35 mouse cellular contexts compared by ENCODE assay signal in the genomic region with DNA sequence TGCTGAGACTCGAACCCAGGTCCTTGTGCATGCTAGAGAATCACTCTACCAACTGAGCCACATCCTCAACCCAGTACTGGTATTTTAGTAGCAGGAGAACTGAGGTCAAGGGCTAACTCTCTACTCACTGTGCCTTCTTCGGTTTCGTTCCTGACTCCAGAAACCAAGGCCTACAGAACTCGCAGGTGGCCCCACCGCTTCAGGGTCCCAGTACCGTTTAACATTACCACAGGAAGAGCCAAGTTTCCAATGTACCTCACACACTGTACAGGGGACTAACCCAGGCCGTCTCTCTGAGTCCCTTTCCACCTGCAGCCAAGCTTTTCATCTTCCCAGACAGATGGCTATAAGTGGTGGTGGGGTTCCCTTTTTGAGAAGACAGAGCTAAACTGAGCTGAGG. TPM values are rescaled to one million over a fixed set of nuclear protein-coding genes. Genes with fewer than 3 reads are reported as not detected.
"Had no signal": no experiment of that assay in that cellular context is flagged by ENCODE, and none has a peak within 500 bp of the region (broad histone marks: within the 10 kb centered on the region; RNA-seq: fewer than 3 reads in every experiment).

No protein-coding gene starts in this region.

- H3K9ac ChIP-seq: embryonic facial prominence, embryonic 12.5 days; embryonic facial prominence, embryonic 13.5 days; embryonic facial prominence, embryonic 15.5 days; forebrain, embryonic 12.5 days; forebrain, embryonic 13.5 days; forebrain, embryonic 15.5 days; forebrain, postnatal 0 days had no signal

- H3K36me3 ChIP-seq: embryonic facial prominence, embryonic 10.5 days; embryonic facial prominence, embryonic 12.5 days; embryonic facial prominence, embryonic 13.5 days; embryonic facial prominence, embryonic 15.5 days; forebrain, embryonic 10.5 days; forebrain, embryonic 12.5 days; forebrain, embryonic 15.5 days had no signal

- H3K4me2 ChIP-seq: embryonic facial prominence, embryonic 12.5 days; embryonic facial prominence, embryonic 13.5 days; embryonic facial prominence, embryonic 15.5 days; forebrain, embryonic 12.5 days; forebrain, embryonic 13.5 days; forebrain, embryonic 15.5 days had no signal

- H3K27ac ChIP-seq: embryonic facial prominence, embryonic 10.5 days; embryonic facial prominence, embryonic 12.5 days; embryonic facial prominence, embryonic 13.5 days; embryonic facial prominence, embryonic 15.5 days; forebrain, embryonic 10.5 days; forebrain, embryonic 12.5 days; forebrain, embryonic 13.5 days; forebrain, embryonic 15.5 days; gastrocnemius, adult 2 months; heart, adult 2 months had no signal

- DNase-seq: cerebellum, adult 9-10 months; cerebellum, adult 9-11 months; cerebellum, postnatal 10 days; cerebellum, postnatal 14 days; cerebellum, postnatal 25 days; cerebellum, postnatal 36 days; embryo, embryonic 11 days; forebrain, postnatal 0 days; gastrocnemius, adult 2 months; gastrocnemius, postnatal 10 days; gastrocnemius, postnatal 14 days; gastrocnemius, postnatal 25 days; gastrocnemius, postnatal 36 days; heart, adult 11 months; heart, adult 18-20 months; heart, adult 2 months had no signal

- ATAC-seq: forebrain, embryonic 13.5 days; forebrain, embryonic 14.5 days; forebrain, embryonic 15.5 days; forebrain, embryonic 16.5 days; forebrain, postnatal 0 days had no signal

- H3K9me3 ChIP-seq: embryonic facial prominence, embryonic 15.5 days; forebrain, embryonic 13.5 days; forebrain, embryonic 15.5 days had no signal

- H3K27me3 ChIP-seq: embryonic facial prominence, embryonic 15.5 days; forebrain, embryonic 13.5 days; forebrain, embryonic 15.5 days had no signal

- H3K4me3 ChIP-seq: embryonic facial prominence, embryonic 10.5 days; embryonic facial prominence, embryonic 12.5 days; embryonic facial prominence, embryonic 13.5 days; embryonic facial prominence, embryonic 15.5 days; erythroblast, embryonic 14.5 days; forebrain, embryonic 10.5 days; forebrain, embryonic 12.5 days; forebrain, embryonic 13.5 days; forebrain, embryonic 15.5 days; gastrocnemius, adult 2 months; heart, adult 2 months had no signal

RNA-seq across cellular contexts. Expression of gene Sstr3, which starts 40.9 kb away (rescaled TPM):
- total RNA-seq: common myeloid progenitor, adult 5-6 weeks; gastrocnemius, adult 18-20 months; gastrocnemius, adult 8-10 months; gastrocnemius, postnatal 25 days; gastrocnemius, postnatal 36 days; granulocyte monocyte progenitor cell, adult 5-6 weeks; heart, adult 18-20 months; heart, adult 2 months; heart, adult 8-10 months had no signal
- polyA plus RNA-seq: embryonic facial prominence, embryonic 10.5 days; embryonic facial prominence, embryonic 11.5 days; embryonic facial prominence, embryonic 12.5 days; embryonic facial prominence, embryonic 13.5 days; embryonic facial prominence, embryonic 15.5 days; erythroblast, embryonic 14.5 days; forebrain, embryonic 11.5 days; gonadal fat pad, adult 2 months; heart, adult 2 months had no signal

RNA-seq across cellular contexts. Expression of gene C1qtnf6, which starts 54.2 kb away (rescaled TPM):
- polyA plus RNA-seq: erythroblast, embryonic 14.5 days had no signal
